Mouse (Mus musculus) gastrocnemius, adult 18-20 months (tissue): Measurements from ENCODE around the gene Mvb12b. TPM values are rescaled to one million over a fixed set of nuclear protein-coding genes. Genes with fewer than 3 reads are reported as not detected.

Experiments
- DNase-seq: peaks from one replicate; pipeline ENCODE4 v3.0.0; 2021; ENCODE audit warnings: low spot score
- total RNA-seq, 2 experiments: library from RNA; stranded (reverse); gene quantifications; 2 replicates each; pipeline ENCODE4 v1.2.3; 2021

The Mvb12b gene
- total RNA-seq, 2 experiments from 2014 or later: 27.5 to 27.9 TPM

DNA sequence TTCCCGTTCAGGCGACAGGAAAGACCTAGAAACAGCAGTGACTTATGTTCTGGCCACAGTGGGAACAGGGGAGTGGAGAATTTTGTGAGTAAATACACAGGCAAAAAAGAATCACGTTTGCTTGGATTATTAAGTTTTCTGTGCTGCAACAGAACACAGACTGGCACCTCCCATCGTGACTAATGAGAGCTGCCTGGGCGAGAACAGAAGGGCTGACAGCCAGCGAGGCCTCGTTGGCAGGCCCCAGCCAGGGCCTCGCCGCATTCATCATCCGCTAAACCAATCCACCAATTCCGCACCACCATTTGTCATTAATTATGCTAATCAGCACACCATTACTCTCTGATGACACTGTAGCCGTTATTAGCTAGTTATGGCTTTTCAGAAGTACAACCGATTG is 102.2 kb downstream of the Mvb12b start:
- DNase-seq: no peak

DNA sequence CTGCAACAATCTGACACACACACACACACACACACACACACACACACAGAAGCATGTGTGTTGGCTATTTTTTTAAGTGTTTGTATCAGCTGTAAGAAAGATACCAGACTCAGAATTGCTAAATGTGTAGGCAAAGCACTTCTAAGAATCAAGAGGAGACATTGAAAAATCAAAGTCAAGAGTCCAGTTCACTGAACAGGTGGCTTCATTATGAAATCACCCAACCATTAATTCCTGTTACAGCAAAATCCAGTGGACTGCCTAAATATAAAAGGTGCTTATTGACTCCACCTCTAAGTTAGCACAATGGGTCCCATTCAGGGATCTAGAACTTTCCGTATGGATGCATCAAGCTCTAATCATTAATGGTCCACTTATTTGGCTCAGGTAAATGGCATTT is 103.0 kb downstream of the Mvb12b start:
- no peak for DNase-seq

GRCm38 (mm10) chr2:33783419-33783818 is 104.3 kb downstream of the Mvb12b start:
- no peak for DNase-seq

DNA sequence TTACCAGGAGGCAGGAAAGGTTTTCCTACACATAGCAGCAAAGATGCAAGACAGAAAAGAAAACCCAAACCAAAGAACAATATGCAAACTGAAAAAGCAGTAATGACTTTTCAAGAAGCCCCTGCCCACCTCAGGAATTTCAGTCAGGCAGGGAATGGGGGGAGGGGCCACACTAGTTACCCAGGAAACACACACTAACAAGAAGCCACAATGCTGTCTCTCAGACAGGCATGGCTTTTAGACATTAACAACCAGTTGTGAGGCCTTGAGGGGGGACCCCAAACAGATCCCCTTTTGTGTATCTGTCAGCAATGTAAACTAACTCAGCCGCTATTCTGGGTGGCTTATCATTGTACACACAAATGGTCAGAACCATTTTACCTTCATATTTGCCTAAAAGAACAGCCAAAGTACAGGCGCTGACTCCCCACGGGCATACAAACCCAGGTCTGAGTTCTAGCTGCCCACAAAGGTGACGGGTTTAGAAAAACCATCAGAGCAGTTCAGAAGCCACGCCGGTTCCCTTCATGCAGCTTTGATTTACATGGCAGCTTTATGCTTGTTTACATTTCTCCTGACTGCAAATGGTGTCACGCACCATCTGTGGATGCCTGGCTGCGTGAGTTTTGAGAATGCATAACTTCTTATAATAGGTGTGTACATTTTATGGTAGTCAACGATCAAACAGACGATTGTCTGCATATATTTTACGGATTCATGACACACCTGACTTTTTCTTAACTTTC is 105.9 kb downstream of the Mvb12b start:
- no peak for DNase-seq

GRCm38 (mm10) chr2:33778466-33778865 is 109.3 kb downstream of the Mvb12b start:
- DNase-seq: no peak

GRCm38 (mm10) chr2:33777051-33777450 is 110.7 kb downstream of the Mvb12b start:
- no peak for DNase-seq

DNA sequence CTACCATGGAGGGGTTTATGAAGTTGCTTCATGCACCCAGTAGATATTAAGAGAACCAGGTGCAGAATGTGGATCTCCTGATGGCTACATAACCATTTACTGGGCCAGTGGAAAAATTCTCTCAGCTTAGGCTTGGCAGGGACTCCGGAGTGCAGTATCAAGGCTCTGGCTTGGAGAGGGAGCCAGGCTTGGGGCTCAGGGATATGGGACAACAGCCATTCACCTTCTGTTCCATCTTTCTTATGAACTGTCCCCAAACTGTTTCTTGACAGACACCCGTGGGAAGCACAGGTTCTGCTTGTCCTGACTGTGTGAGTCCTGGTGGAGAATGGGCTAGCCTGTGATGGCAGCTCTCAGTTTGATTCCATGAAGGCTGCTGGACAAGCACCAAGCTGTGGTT is 112.9 kb downstream of the Mvb12b start:
- DNase-seq: no peak

GRCm38 (mm10) chr2:33774106-33774505 is 113.6 kb downstream of the Mvb12b start:
- DNase-seq: no peak

GRCm38 (mm10) chr2:33772439-33772838 is 115.3 kb downstream of the Mvb12b start:
- peak; percentile 29 for DNase-seq

DNA sequence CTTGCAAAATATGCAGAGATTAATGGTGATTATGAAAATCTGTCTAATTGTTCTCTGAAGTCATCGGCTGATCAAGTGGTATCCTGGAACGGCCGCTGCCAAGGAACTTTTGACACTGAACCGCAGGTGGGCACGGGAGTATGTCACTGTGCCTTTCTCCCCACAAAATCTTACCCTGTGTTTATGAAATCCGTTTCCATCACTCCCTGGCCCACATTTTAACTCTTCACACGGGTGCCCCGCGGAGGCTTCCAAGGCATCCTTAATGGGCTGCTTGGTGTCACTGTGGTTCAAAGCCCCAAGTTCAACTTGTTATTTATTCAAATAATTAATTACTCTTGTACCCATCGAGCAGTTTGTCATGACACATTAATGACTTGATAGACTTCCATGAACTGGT is 116.4 kb downstream of the Mvb12b start:
- DNase-seq: no peak

GRCm38 (mm10) chr2:33770526-33771130 is 117.1 kb downstream of the Mvb12b start:
- DNase-seq: no peak

GRCm38 (mm10) chr2:33764476-33764875 is 123.3 kb downstream of the Mvb12b start:
- no peak for DNase-seq

- DNase-seq: no peak
Observed at GRCm38 (mm10) chr2:33762210-33762609, 125.5 kb downstream of the Mvb12b start.

DNA sequence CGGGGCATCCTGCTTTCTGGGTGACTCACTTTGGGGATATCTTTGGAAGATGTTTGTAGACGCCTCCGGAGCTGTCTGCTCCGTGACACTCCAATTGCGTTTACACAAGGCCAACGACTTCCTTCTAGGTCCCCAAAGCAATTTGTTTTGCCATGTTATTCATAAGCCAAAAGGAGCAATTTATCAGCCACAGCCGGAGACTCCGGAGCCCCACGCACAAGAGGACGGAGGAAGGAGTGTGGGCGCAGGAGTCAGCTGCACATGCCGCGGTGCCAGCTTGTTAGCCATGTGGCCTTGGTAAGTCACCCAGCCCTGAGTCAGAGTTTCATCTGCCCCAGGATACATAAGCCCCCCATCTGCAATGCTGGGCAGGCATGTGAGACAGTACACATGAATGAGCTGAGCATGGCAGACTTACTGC is 127.2 kb downstream of the Mvb12b start:
- no peak for DNase-seq

DNA sequence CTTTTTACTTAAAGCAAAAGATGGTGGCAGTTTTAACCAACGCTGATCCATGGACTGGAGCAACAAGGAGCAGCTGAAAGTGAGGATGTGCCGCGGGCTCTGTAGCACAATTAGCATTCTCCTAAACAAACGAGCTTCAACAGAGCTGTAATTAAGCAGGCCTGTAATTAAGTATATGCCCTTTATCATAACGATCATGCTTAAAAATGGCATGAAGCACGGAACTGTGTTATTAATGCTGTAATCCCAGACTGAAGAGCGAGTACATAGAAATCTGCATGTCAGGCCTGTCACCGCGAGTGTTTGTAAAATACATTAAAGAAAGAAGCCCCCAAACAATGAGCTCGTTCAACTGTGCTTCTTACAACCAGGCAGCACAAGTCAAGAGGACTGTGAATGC is 128.3 kb downstream of the Mvb12b start:
- no peak for DNase-seq

GRCm38 (mm10) chr2:33755633-33756020 is 132.1 kb downstream of the Mvb12b start:
- DNase-seq: no peak

DNA sequence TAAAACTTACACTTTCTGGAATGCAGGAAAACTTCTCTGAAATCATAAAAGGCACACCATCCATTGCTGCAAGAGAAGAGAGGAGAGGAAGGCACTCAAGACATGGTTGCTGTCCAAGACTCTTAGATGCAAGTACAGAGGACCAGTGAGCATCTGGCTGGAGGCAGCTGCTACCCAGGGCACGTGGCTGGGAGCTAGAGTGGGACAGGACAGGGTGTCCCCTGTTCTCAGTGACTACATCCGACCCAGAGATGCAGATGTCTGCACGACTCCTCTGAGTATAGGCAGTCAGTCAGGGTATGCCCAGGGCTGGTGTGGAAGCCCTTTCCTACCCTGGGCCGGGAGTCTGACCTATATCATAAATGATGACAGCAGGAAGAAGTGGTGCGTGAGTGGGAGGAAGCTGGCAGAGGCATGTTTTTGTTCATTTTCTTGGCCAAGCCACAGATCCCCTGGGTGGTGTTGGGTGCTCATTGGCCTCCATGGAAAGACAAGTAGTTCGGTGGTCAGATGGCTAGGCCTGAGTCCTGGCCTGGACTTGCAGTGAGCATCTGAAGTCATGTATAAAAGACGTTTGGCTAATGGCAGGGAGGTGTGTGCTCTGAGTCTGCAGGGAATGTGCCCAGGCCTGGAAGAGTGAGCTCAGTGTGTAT is 132.6 kb downstream of the Mvb12b start:
- DNase-seq: no peak

DNA sequence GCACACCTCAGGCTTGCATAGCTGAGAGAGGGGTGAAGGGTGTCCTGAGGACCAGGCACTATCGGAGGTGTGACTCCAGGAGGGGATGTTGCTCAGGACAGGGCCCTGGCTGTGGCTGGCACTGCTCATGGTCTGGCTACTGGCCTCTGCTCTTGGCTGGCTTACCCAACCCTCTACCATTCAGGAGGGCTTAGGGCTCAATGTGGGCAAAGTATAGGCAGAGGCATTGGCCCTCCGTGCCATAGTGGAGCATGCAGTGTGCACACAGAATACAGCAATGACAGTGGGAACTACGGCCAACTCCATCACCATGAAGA is 133.5 kb downstream of the Mvb12b start:
- no peak for DNase-seq

DNA sequence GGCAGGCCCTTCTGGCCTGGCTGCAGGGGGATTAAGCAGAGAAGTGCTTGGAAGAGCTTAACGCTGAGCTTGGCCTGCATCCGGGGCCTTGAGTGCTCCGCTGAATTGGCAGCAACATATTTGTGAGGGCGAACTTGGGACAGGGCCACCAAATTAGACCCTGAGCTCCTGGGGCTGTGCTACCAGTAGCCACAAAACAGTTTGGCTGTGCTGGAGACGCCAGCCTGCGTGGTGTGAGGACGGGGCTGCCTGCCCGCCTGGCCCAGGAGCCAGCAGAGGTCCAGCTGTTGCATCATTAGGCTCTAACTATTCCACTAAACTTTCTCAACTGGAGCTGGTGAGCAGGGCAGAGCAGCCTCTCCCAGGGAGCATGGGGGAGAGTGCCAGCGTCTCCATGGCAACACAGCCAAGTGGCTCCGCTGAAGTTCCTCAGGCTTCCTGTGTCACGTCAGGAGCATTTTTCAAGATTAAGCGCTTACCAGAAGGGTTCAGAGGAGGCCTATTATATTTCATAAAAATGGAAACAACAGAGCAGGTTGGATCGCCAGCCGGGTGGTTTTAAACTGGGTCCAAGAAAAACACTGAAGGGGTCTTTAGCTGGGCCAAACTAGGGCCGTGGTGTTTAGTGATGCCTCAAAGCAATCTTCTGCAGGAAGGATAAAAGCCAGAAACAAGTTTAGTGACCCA is 134.0 kb downstream of the Mvb12b start:
- peak; percentile 84 for DNase-seq

- no peak for DNase-seq
Observed at GRCm38 (mm10) chr2:33750611-33751010, 137.1 kb downstream of the Mvb12b start.

- peak; percentile 80 for DNase-seq
Observed at GRCm38 (mm10) chr2:33746471-33746870, 141.3 kb downstream of the Mvb12b start.

DNA sequence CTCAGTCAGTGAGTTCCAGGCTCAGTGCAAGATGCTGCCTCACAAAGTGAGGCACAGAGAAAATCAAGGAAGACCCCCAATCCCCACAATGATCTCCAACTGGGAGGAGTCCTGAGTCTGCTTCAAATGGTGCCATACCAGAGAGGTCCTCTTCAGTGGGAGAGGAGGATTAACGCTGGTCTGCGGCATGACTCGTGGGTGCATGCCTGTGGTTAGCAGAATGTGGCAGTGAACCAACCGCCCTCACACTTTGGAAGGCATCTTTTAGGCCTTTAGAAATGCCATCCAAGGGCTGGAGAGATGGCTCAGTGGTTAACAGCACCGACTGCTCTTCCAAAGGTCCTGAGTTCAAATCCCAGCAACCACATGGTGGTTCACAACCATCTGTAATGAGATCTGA is 142.0 kb downstream of the Mvb12b start:
- DNase-seq: no peak
